Mouse (Mus musculus) small intestine, adult 2 months (tissue): ENCODE results near the gene Atg4b.

Experiments used
- CTCF ChIP-seq: fragments of 200-500 bp; IDR thresholded peaks from 2 replicates; pipeline ENCODE4 v1.5.1; 2012; ENCODE audit warnings: low read depth, mild to moderate bottlenecking, control low read depth, inconsistent platforms, low read length, moderate library complexity, mixed read lengths; ENCODE audit not compliant: insufficient replicate concordance, insufficient read length; ENCODE audit errors: extremely low read depth
- POLR2A ChIP-seq: fragments of 200-500 bp; IDR thresholded peaks from 2 replicates; pipeline ENCODE4 v1.6.1; 2012; ENCODE audit warnings: low read depth, mild to moderate bottlenecking, control low read depth, inconsistent platforms, low read length, moderate library complexity

DNA sequence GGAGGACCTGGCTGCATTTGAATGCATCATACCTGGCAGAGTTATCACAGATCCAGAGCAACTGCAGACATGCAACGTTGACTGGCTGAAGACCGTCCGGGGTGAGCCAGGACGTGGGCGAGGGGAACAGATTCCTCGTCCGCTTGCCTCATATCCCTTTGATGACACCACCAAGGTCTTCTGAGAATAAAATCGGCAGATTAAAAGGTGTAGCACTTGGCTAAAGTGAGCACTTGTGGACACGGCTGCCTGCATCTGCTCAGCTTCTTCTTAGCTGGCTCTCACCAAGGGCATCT is 75.2 kb downstream of the Atg4b start:
- TF ChIP-seq POLR2A (no peak), CTCF (no peak)
